Mouse (Mus musculus) WW6 (cell line): Measurements from ENCODE around the gene Ceacam15.

Experiments used
- DNase-seq: peaks from one replicate; pipeline ENCODE4 v3.0.0-alpha.2; 2013; ENCODE audit warnings: low read depth, low spot score

Gene Ceacam15

GRCm38 (mm10) chr7:16631025-16631424 is 44.5 kb downstream of the Ceacam15 start:
- DNase-seq, result no peak

- DNase-seq, result no peak
Measured at GRCm38 (mm10) chr7:16629598-16630296, 45.8 kb downstream of the Ceacam15 start.

- no peak for DNase-seq
Measured at GRCm38 (mm10) chr7:16628096-16628771, 47.3 kb downstream of the Ceacam15 start.

DNA sequence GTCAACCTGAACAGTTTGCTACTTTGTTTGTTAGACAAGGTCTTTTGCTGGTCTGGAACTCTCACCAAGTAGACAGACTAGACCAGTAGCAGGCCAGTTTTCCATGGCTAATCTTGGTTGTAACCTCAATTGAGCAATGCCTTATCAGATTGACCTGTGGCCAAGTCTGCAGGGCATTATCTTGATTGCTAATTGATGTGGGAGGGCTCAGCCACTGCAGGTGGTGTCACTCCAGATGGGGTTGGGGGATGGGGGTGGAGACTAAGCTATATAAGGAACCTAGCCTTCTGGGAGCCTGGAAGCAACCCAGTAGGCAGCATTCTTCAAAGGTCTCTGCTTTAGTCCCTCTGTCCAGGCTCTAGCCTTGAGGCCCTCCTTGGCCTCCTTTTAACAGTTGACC is 51.8 kb downstream of the Ceacam15 start:
- DNase-seq, result no peak

GRCm38 (mm10) chr7:16623131-16623530 is 52.4 kb downstream of the Ceacam15 start:
- no peak for DNase-seq
